Mouse (Mus musculus): Measurements from ENCODE around the gene Ppp1r12a. TPM values are rescaled to one million over a fixed set of nuclear protein-coding genes. Genes with fewer than 3 reads are reported as not detected.

The Ppp1r12a gene
- total RNA-seq, 2 experiments from 2014 or later, result 114 to 115 TPM

- DNase-seq, result no peak
- intact Hi-C loops (cut with DNase I), result no loop called here
Measured at GRCm38 (mm10) chr10:108328356-108328755, 166.4 kb downstream of the Ppp1r12a start.

GRCm38 (mm10) chr10:108328983-108329382 lies 167.0 kb downstream of the Ppp1r12a start:
- no peak for DNase-seq
- intact Hi-C loops (cut with DNase I), result no loop called here

- intact Hi-C loops (cut with DNase I), result loop anchor here (2.0 to 5.0 kb wide), 2 partner anchors 29 to 103 kb away; no protein-coding TSS in a partner anchor
- no peak for DNase-seq
Measured at GRCm38 (mm10) chr10:108329771-108330170, 167.8 kb downstream of the Ppp1r12a start.

- intact Hi-C loops (cut with DNase I), result loop anchor here (2.0 to 5.0 kb wide), 2 partner anchors 30 to 101 kb away; no protein-coding TSS in a partner anchor
- no peak for DNase-seq
Measured at GRCm38 (mm10) chr10:108330964-108331363, 169.0 kb downstream of the Ppp1r12a start.

GRCm38 (mm10) chr10:108331784-108332561 lies 170.0 kb downstream of the Ppp1r12a start, which contains the start of gene Pawr:
TSS of gene Pawr (plus strand) at chr10:108332121.
- peak; percentile 64 to 65 for DNase-seq
- intact Hi-C loops (cut with DNase I), result loop anchor here (2.0 to 5.0 kb wide), 3 partner anchors 31 to 117 kb away; no protein-coding TSS in a partner anchor

GRCm38 (mm10) chr10:108332571-108333541 lies 170.9 kb downstream of the Ppp1r12a start:
- intact Hi-C loops (cut with DNase I), result loop anchor here (2.0 to 5.0 kb wide), 2 partner anchors 99 to 116 kb away; no protein-coding TSS in a partner anchor

GRCm38 (mm10) chr10:108333642-108334041 lies 171.6 kb downstream of the Ppp1r12a start:
- intact Hi-C loops (cut with DNase I), result loop anchor here (2.0 to 5.0 kb wide), 2 partner anchors 99 to 115 kb away; no protein-coding TSS in a partner anchor

More at GRCm38 (mm10) chr10:108332571-108333541, 170.9 kb downstream of the Ppp1r12a start:
- peak; percentile 58 to 63 for DNase-seq

More at GRCm38 (mm10) chr10:108333642-108334041, 171.6 kb downstream of the Ppp1r12a start:
- DNase-seq, result no peak

Other genes with a start within 250 kb of the Ppp1r12a start
- 1 to 10 TPM; 3.9 to 4.1 TPM for gene Pawr, start 169.9 kb downstream of the Ppp1r12a start, total RNA-seq (2021)